Mouse (Mus musculus) CH12.LX (cell line): ENCODE data around the gene Hist1h2ab.
A peak's percentile ranks its signal among the peaks of the same experiment; 100 is the strongest.

Source experiments
- CHD1 ChIP-seq: IDR thresholded peaks from 2 replicates; pipeline ENCODE4 v1.6.1; 2012; ENCODE audit warnings: low read depth, low read length, improper control_type of control experiment, inconsistent platforms
- CHD2 ChIP-seq: IDR thresholded peaks from 2 replicates; pipeline ENCODE4 v1.6.1; 2011; ENCODE audit warnings: low read length, improper control_type of control experiment
- CTCF ChIP-seq, 2 experiments: IDR thresholded peaks in 1 of 2; conservative IDR thresholded peaks in 1 of 2; 2 replicates each; pipeline ENCODE4 v1.5.1; 2011 to 2012; ENCODE audit warnings: low read depth in 2 of 2, low read length in 2 of 2, improper control_type of control experiment in 1 of 2, inconsistent platforms in 1 of 2, mild to moderate bottlenecking in 1 of 2, moderate library complexity in 1 of 2
- EP300 ChIP-seq: IDR thresholded peaks from 2 replicates; pipeline ENCODE4 v1.6.1; 2011; ENCODE audit warnings: low read length, improper control_type of control experiment
- MAFK ChIP-seq: IDR thresholded peaks from 2 replicates; pipeline ENCODE4 v1.6.1; 2011; ENCODE audit warnings: low read length, improper control_type of control experiment; ENCODE audit not compliant: insufficient replicate concordance
- MAX ChIP-seq: IDR thresholded peaks from 2 replicates; pipeline ENCODE4 v1.6.1; 2011; ENCODE audit warnings: low read length, improper control_type of control experiment
- NELFE ChIP-seq: IDR thresholded peaks from 2 replicates; pipeline ENCODE4 v1.6.1; 2011; ENCODE audit warnings: low read depth, low read length, improper control_type of control experiment
- POLR2A ChIP-seq: IDR thresholded peaks from 2 replicates; pipeline ENCODE4 v1.6.1; 2011; ENCODE audit warnings: low read depth, mild to moderate bottlenecking, improper control_type of control experiment, low read length
- RAD21 ChIP-seq: IDR thresholded peaks from 2 replicates; pipeline ENCODE4 v1.6.1; 2011; ENCODE audit warnings: low read depth, mild to moderate bottlenecking, low read length, improper control_type of control experiment, moderate library complexity
- USF1 ChIP-seq: IDR thresholded peaks from 2 replicates; pipeline ENCODE4 v1.6.1; 2014; ENCODE audit warnings: low read depth, mild to moderate bottlenecking, inconsistent platforms, low read length, improper control_type of control experiment
- ZNF384 ChIP-seq: IDR thresholded peaks from 2 replicates; pipeline ENCODE4 v1.6.1; 2012; ENCODE audit warnings: low read depth, low read length, improper control_type of control experiment, inconsistent platforms

DNA sequence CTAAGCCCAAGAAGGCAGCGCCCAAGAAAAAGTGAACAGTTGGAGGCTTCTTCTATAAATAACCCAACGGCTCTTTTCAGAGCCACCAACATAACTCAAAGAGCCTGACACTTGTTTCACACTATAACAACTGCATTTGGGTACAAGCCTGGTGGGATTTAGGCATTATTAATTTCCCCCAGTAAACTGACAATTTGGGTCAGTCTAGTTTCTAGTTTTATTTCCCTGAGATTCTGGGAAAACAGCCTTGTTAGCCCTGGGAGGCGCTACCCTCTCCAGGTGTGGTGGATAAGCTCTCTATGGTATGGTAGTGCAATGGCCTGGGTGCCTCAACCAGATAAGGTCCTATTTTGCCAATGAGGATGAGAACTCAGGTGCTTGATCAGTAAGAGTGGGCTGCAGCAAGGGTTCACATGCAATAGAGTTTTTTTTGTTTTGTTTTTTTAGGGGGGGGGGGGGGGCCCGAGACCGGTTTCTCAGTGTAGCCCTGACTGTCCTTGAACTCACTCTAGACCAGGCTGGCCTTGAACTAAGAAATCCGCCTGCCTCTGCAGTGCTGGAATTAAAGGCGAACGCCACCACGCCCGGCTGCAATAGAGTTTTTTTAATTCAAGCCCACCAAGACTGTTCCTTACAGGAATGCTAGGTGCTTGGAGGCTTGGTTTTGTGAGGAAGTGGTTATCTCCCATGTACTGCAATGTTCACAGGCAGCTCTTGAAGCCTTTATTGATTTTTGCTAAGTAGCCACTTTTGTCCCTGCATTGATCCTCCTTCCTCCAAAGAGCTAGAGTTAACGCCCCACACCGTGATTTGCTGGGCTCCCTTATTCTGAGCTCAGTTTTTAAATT, 13.6 kb downstream of the Hist1h2ab start:
- TF ChIP-seq MAX = no peak
- 0 out of 2 replicates have a peak, but pooled peaks have one; percentile 31 for TF ChIP-seq NELFE
- no peak for TF ChIP-seq CTCF (conservative IDR thresholded peaks at IDR 0.05 in 1 of 2, IDR thresholded peaks at IDR 0.05 in 1 of 2; ENCODE audit: low read depth in 2 of 2, low read length in 2 of 2)
- TF ChIP-seq EP300 = no peak
- peak; percentile 78 for TF ChIP-seq POLR2A
- peak; percentile 70 for TF ChIP-seq CHD1
- no peak for TF ChIP-seq RAD21
- TF ChIP-seq ZNF384 = no peak
- TF ChIP-seq MAFK = no peak
- no peak for TF ChIP-seq USF1
- TF ChIP-seq CHD2 = peak; percentile 67
